Mouse (Mus musculus) erythroblast, embryonic 14.5 days (primary cell): ENCODE data around the gene Adcy2.

Experiments
- GATA1 ChIP-seq: IDR thresholded peaks from 2 replicates; pipeline ENCODE4 v1.6.1; 2012; ENCODE audit warnings: low read length, inconsistent platforms, mixed read lengths
- TAL1 ChIP-seq: IDR thresholded peaks from 3 replicates; pipeline ENCODE4 v1.6.1; 2012; ENCODE audit warnings: low read length, inconsistent platforms, mixed read lengths

GRCm38 (mm10) chr13:68959406-68959805 is 39.9 kb downstream of the Adcy2 start:
- no peak for TF ChIP-seq GATA1
- no peak for TF ChIP-seq TAL1
